8 mouse cellular contexts compared by ENCODE assay signal in genomic region chr2:167230554-167230953, GRCm38 (mm10). TPM values are rescaled to one million over a fixed set of nuclear protein-coding genes. Genes with fewer than 3 reads are reported as not detected.
DNase-seq lines count a peak whose midpoint lies in the region; ATAC-seq and TF ChIP-seq lines count a peak whose summit lies in the region.
"Had no signal": no experiment of that assay in that cellular context is flagged by ENCODE, and none has a peak within 500 bp of the region (broad histone marks: within the 10 kb centered on the region; RNA-seq: fewer than 3 reads in every experiment).

No protein-coding gene starts in this region.

- H3K36me3 ChIP-seq in lung, postnatal 0 days (ENCODE audit: insufficient read depth, low read length) = no peaks in the 10 kb centered on the region
- no peaks in the 10 kb centered on the region for H3K36me3 ChIP-seq in intestine, postnatal 0 days (ENCODE audit: control insufficient read depth, insufficient read depth)
- no peaks in the 10 kb centered on the region for H3K36me3 ChIP-seq in stomach, embryonic 15.5 days

- no peak for TF ChIP-seq EP300 in lung, postnatal 0 days (IDR thresholded peaks at IDR 0.05)

- no peaks in the 10 kb centered on the region for H3K27me3 ChIP-seq in lung, postnatal 0 days (replicated peaks; ENCODE audit: insufficient read depth, low read length)
- no peaks in the 10 kb centered on the region for H3K27me3 ChIP-seq in intestine, postnatal 0 days (replicated peaks; ENCODE audit: control insufficient read depth, insufficient read depth, low read length)
- no peaks in the 10 kb centered on the region for H3K27me3 ChIP-seq in stomach, embryonic 15.5 days (replicated peaks)

- TF ChIP-seq CTCF in lung, postnatal 0 days (IDR thresholded peaks at IDR 0.05) = no peak
- TF ChIP-seq CTCF in lung, adult 2 months (IDR thresholded peaks at IDR 0.05; ENCODE audit: insufficient read depth, low read length) = no peak
- no peak for TF ChIP-seq CTCF in intestine, postnatal 0 days (IDR thresholded peaks at IDR 0.05; ENCODE audit: low read depth)

- WGBS in lung, postnatal 0 days = 14% methylated on average over 15 of the region's 15 CpGs
- 24% methylated on average over 15 of the region's 15 CpGs for WGBS in lung, adult 2 months
- WGBS in intestine, postnatal 0 days = 12% methylated on average over 15 of the region's 15 CpGs
- WGBS in stomach, embryonic 15.5 days = 21% methylated on average over 15 of the region's 15 CpGs

- TF ChIP-seq POLR2A in lung, adult 2 months (IDR thresholded peaks at IDR 0.05; ENCODE audit: borderline replicate concordance, extremely low read depth, low read depth, low read length) = no peak

- no peak for DNase-seq in lung, postnatal 0 days (ENCODE audit: low spot score)
- DNase-seq in lung, adult 2 months = no peak
- DNase-seq in right cerebral cortex, postnatal 25 days = no peak
- no peak for DNase-seq in cerebellum, postnatal 36 days
- DNase-seq: cerebellum, adult 9-11 months had no signal

- 0 out of 2 replicates have a peak overlapping the region, but pooled peaks have one; percentile 8 for H3K4me3 ChIP-seq in lung, postnatal 0 days (ENCODE audit: low read depth, low read length)
- no peak overlapping the region for H3K4me3 ChIP-seq in lung, adult 2 months (replicated peaks; ENCODE audit: extremely low read depth, low read depth, low read length)
- H3K4me3 ChIP-seq in intestine, postnatal 0 days (ENCODE audit: low read depth, low read length) = 0 out of 2 replicates have a peak overlapping the region, but pooled peaks have one; percentile 6
- H3K4me3 ChIP-seq in stomach, embryonic 15.5 days (replicated peaks) = no peak overlapping the region

- no peaks in the 10 kb centered on the region; the same call in 1 of the 2 replicates for H3K4me1 ChIP-seq in lung, postnatal 0 days (ENCODE audit: insufficient read depth, low read depth, low read length)
- H3K4me1 ChIP-seq in lung, adult 2 months (ENCODE audit: control insufficient read depth, insufficient read depth, low read length) = peaks cover 6% of the 10 kb centered on the region
- no peaks in the 10 kb centered on the region for H3K4me1 ChIP-seq in intestine, postnatal 0 days (replicated peaks; ENCODE audit: control insufficient read depth, insufficient read depth, low read length)
- peaks cover 15% of the 10 kb centered on the region for H3K4me1 ChIP-seq in stomach, embryonic 15.5 days

- H3K4me2 ChIP-seq in lung, postnatal 0 days (replicated peaks; ENCODE audit: low read depth, low read length) = peak overlapping the region; percentile 28; the same call in 1 of the 2 replicates
- peak overlapping the region; percentile 52 for H3K4me2 ChIP-seq in intestine, postnatal 0 days (replicated peaks; ENCODE audit: low read depth)
- peak overlapping the region; percentile 36 for H3K4me2 ChIP-seq in stomach, embryonic 15.5 days

- H3K9me3 ChIP-seq in lung, postnatal 0 days (ENCODE audit: low read length) = no peaks in the 10 kb centered on the region
- H3K9me3 ChIP-seq in intestine, postnatal 0 days (ENCODE audit: control insufficient read depth) = no peaks in the 10 kb centered on the region
- no peaks in the 10 kb centered on the region for H3K9me3 ChIP-seq in stomach, embryonic 15.5 days

- H3K27ac ChIP-seq in lung, postnatal 0 days (ENCODE audit: low read length) = no peak overlapping the region
- H3K27ac ChIP-seq in intestine, postnatal 0 days (ENCODE audit: low read depth, low read length) = no peak overlapping the region
- H3K27ac ChIP-seq in stomach, embryonic 15.5 days = no peak overlapping the region

- no peak overlapping the region for H3K9ac ChIP-seq in lung, postnatal 0 days (replicated peaks; ENCODE audit: low read depth)
- 0 out of 2 replicates have a peak overlapping the region, but pooled peaks have one; percentile 18 for H3K9ac ChIP-seq in intestine, postnatal 0 days (ENCODE audit: low read depth, low read length)
- no peak overlapping the region for H3K9ac ChIP-seq in stomach, embryonic 15.5 days

- peak; percentile 43 for ATAC-seq in lung, postnatal 0 days
- ATAC-seq in common myeloid progenitor, adult 5-6 weeks (replicated peaks; ENCODE audit: low read depth, poor library complexity, severe bottlenecking) = peak; percentile 56; the same call in 1 of the 2 replicates
- no peak for ATAC-seq in intestine, postnatal 0 days
- 0 out of 2 replicates have a peak, but pooled peaks have one; percentile 28 for ATAC-seq in stomach, embryonic 15.5 days (ENCODE audit: insufficient read depth, low FRiP score, low read depth)

RNA-seq across cellular contexts. Expression of gene Ptgis, which starts 9.8 kb away (rescaled TPM):
- polyA plus RNA-seq in lung, postnatal 0 days (2015; fragmentation: Nextera tagmentation; extraction: Ambion mirVana) = 32.7 and 37.9 TPM in 2 replicates
- 105 and 162 TPM in 2 replicates for polyA plus RNA-seq in lung, adult 2 months (2012; rRNA removed)
- not detected in 2 replicates for total RNA-seq in common myeloid progenitor, adult 5-6 weeks (2017)
- 8.9 and 9.5 TPM in 2 replicates for polyA plus RNA-seq in intestine, postnatal 0 days (2015; fragmentation: Nextera tagmentation; extraction: Ambion mirVana)
- polyA plus RNA-seq in stomach, embryonic 15.5 days (2015; fragmentation: Nextera tagmentation; extraction: Ambion mirVana) = 18.2 and 20.2 TPM in 2 replicates

RNA-seq across cellular contexts. Expression of gene Kcnb1, which starts 40.6 kb away (rescaled TPM):
- polyA plus RNA-seq in lung, postnatal 0 days (2015; fragmentation: Nextera tagmentation; extraction: Ambion mirVana) = 0.76 and 1.1 TPM in 2 replicates
- 4.5 and 5.1 TPM in 2 replicates for polyA plus RNA-seq in lung, adult 2 months (2012; rRNA removed)
- 0.23 and 3.3 TPM in 2 replicates for total RNA-seq in common myeloid progenitor, adult 5-6 weeks (2017)
- polyA plus RNA-seq in intestine, postnatal 0 days (2015; fragmentation: Nextera tagmentation; extraction: Ambion mirVana) = 1.1 and 1.6 TPM in 2 replicates
- polyA plus RNA-seq in stomach, embryonic 15.5 days (2015; fragmentation: Nextera tagmentation; extraction: Ambion mirVana) = 1.4 and 1.5 TPM in 2 replicates

Comparison
In these comparisons a context has a peak if more than half of its experiments do, and no peak if none do; other contexts are left out.
1. H3K4me3 ChIP-seq: peak in lung, postnatal 0 days (single experiment) and intestine, postnatal 0 days (single experiment); none in lung, adult 2 months (single experiment) and stomach, embryonic 15.5 days (single experiment).
2. Peak in every context shown above with its lines, with median percentiles within 50 percentile points of each other: H3K4me2 ChIP-seq.